Mouse (Mus musculus) gastrocnemius, adult 8-10 months (tissue): Measurements from ENCODE around the gene Nt5c2. TPM values are rescaled to one million over a fixed set of nuclear protein-coding genes. Genes with fewer than 3 reads are reported as not detected.
"Not testable (repeated sequence)": the region's sequence is repeated elsewhere in the genome, so short reads cannot be mapped to it uniquely, and the experiment has no call there.

Experiments used
- DNase-seq, 2 experiments: peaks; one replicate each; pipeline ENCODE4 v3.0.0; 2022; ENCODE audit warnings: low spot score in 2 of 2
- total RNA-seq, 4 experiments: library from RNA; stranded (reverse); gene quantifications; 2 replicates each; pipeline ENCODE4 v1.2.4; 2022

The Nt5c2 gene
- total RNA-seq, 4 experiments from 2014 or later = 5.8 to 10.2 (median 8.1) TPM

GRCm38 (mm10) chr19:46988231-46989087, 26.5 kb downstream of the Nt5c2 start:
- DNase-seq = no peak

GRCm38 (mm10) chr19:46987646-46988045, 27.3 kb downstream of the Nt5c2 start:
- no peak for DNase-seq

GRCm38 (mm10) chr19:46984726-46985622, 30.0 kb downstream of the Nt5c2 start:
- no peak for DNase-seq

GRCm38 (mm10) chr19:46983966-46984380, 31.0 kb downstream of the Nt5c2 start:
- no peak for DNase-seq

GRCm38 (mm10) chr19:46983352-46983965, 31.5 kb downstream of the Nt5c2 start:
- no peak for DNase-seq

- no peak for DNase-seq
These were observed 33.5 kb downstream of the Nt5c2 start for GRCm38 (mm10) chr19:46981462-46981861.

- no peak for DNase-seq
These were observed 35.2 kb downstream of the Nt5c2 start for GRCm38 (mm10) chr19:46979781-46980105.

- peak in 1 of 2 experiments; percentile 31 for DNase-seq
These were observed 35.8 kb downstream of the Nt5c2 start for GRCm38 (mm10) chr19:46978920-46979780.

- DNase-seq = not testable (repeated sequence)
These were observed 36.9 kb downstream of the Nt5c2 start for GRCm38 (mm10) chr19:46978069-46978468.

- DNase-seq = no peak
These were observed 37.5 kb downstream of the Nt5c2 start for GRCm38 (mm10) chr19:46977460-46977859.

- no peak for DNase-seq
These were observed 38.2 kb downstream of the Nt5c2 start for GRCm38 (mm10) chr19:46976743-46977142.

GRCm38 (mm10) chr19:46975997-46976396, 39.0 kb downstream of the Nt5c2 start:
- no peak for DNase-seq

GRCm38 (mm10) chr19:46975565-46975964, 39.4 kb downstream of the Nt5c2 start:
- DNase-seq = peak; percentile 72 to 86

- DNase-seq = no peak
These were observed 42.8 kb downstream of the Nt5c2 start for GRCm38 (mm10) chr19:46972159-46972558.

- no peak for DNase-seq
These were observed 43.2 kb downstream of the Nt5c2 start for GRCm38 (mm10) chr19:46971712-46972111.

GRCm38 (mm10) chr19:46971051-46971689, 43.8 kb downstream of the Nt5c2 start:
- no peak for DNase-seq

GRCm38 (mm10) chr19:46970121-46970729, 44.7 kb downstream of the Nt5c2 start:
- no peak for DNase-seq

- no peak for DNase-seq
These were observed 45.5 kb downstream of the Nt5c2 start for GRCm38 (mm10) chr19:46969286-46969985.

- no peak for DNase-seq
These were observed 46.1 kb downstream of the Nt5c2 start for GRCm38 (mm10) chr19:46968833-46969232.
